Mouse (Mus musculus): ENCODE results near the gene Tceanc2. TPM values are rescaled to one million over a fixed set of nuclear protein-coding genes. Genes with fewer than 3 reads are reported as not detected.

Tceanc2 gene
- total RNA-seq, 2 experiments from 2014 or later: 22.3 to 23.0 TPM

- DNase-seq (ENCODE audit: low spot score in 2 of 2): no peak
These were observed 645 bp upstream of the Tceanc2 start for GRCm38 (mm10) chr4:107179561-107179960.

GRCm38 (mm10) chr4:107178182-107178829 lies 610 bp downstream of the Tceanc2 start, which contains the start of gene Tmem59:
Gene Tmem59 (plus strand): TSS chr4:107178399.
- peak; percentile 95 to 96 for DNase-seq (ENCODE audit: low spot score in 2 of 2)

GRCm38 (mm10) chr4:107177506-107177905 lies 1.4 kb downstream of the Tceanc2 start:
- DNase-seq (ENCODE audit: low spot score in 2 of 2): no peak

GRCm38 (mm10) chr4:107167798-107168197 lies 11.1 kb downstream of the Tceanc2 start:
- DNase-seq (ENCODE audit: low spot score in 2 of 2): no peak

- no peak for DNase-seq (ENCODE audit: low spot score in 2 of 2)
These were observed 12.2 kb downstream of the Tceanc2 start for GRCm38 (mm10) chr4:107166700-107167099.

- DNase-seq (ENCODE audit: low spot score in 2 of 2): peak; percentile 70 to 79
These were observed 14.9 kb downstream of the Tceanc2 start for GRCm38 (mm10) chr4:107163756-107164587.

- no peak for DNase-seq (ENCODE audit: low spot score in 2 of 2)
These were observed 15.6 kb downstream of the Tceanc2 start for GRCm38 (mm10) chr4:107163341-107163740.

GRCm38 (mm10) chr4:107160181-107160580 lies 18.7 kb downstream of the Tceanc2 start:
- DNase-seq (ENCODE audit: low spot score in 2 of 2): no peak

- DNase-seq (ENCODE audit: low spot score in 2 of 2): no peak
These were observed 19.6 kb downstream of the Tceanc2 start for GRCm38 (mm10) chr4:107159166-107159773.

- no peak for DNase-seq (ENCODE audit: low spot score in 2 of 2)
These were observed 21.9 kb downstream of the Tceanc2 start for GRCm38 (mm10) chr4:107156983-107157401.

GRCm38 (mm10) chr4:107152571-107152970 lies 26.3 kb downstream of the Tceanc2 start:
- DNase-seq (ENCODE audit: low spot score in 2 of 2): no peak

GRCm38 (mm10) chr4:107150991-107151390 lies 27.9 kb downstream of the Tceanc2 start:
- DNase-seq (ENCODE audit: low spot score in 2 of 2): no peak

- no peak for DNase-seq (ENCODE audit: low spot score in 2 of 2)
These were observed 35.4 kb downstream of the Tceanc2 start for GRCm38 (mm10) chr4:107143511-107143910.

- DNase-seq (ENCODE audit: low spot score in 2 of 2): no peak
These were observed 38.9 kb downstream of the Tceanc2 start for GRCm38 (mm10) chr4:107139836-107140631.

- DNase-seq (ENCODE audit: low spot score in 2 of 2): peak; percentile 23 to 39
These were observed 39.7 kb downstream of the Tceanc2 start for GRCm38 (mm10) chr4:107138948-107139835.

GRCm38 (mm10) chr4:107136531-107136930 lies 42.4 kb downstream of the Tceanc2 start:
- no peak for DNase-seq (ENCODE audit: low spot score in 2 of 2)

- no peak for DNase-seq (ENCODE audit: low spot score in 2 of 2)
These were observed 43.3 kb downstream of the Tceanc2 start for GRCm38 (mm10) chr4:107135663-107136062.

GRCm38 (mm10) chr4:107134891-107135290 lies 44.0 kb downstream of the Tceanc2 start:
- DNase-seq (ENCODE audit: low spot score in 2 of 2): no peak

- DNase-seq (ENCODE audit: low spot score in 2 of 2): no peak
These were observed 48.4 kb downstream of the Tceanc2 start for GRCm38 (mm10) chr4:107130534-107130933.

GRCm38 (mm10) chr4:107129373-107129772 lies 49.5 kb downstream of the Tceanc2 start:
- DNase-seq (ENCODE audit: low spot score in 2 of 2): no peak
